Mouse (Mus musculus) hindbrain, postnatal 0 days (tissue): Measurements from ENCODE around the gene Gpx4. TPM values are rescaled to one million over a fixed set of nuclear protein-coding genes. Genes with fewer than 3 reads are reported as not detected.

ENCODE experiments used
- ATAC-seq: fragments of 200-750 bp; cut with Nextera tagmentation; 2 replicates; pipeline ENCODE4 v1.8.0; 2017; ENCODE audit warnings: mild to moderate bottlenecking, moderate TSS enrichment, moderate library complexity
- DNase-seq: peaks from one replicate; pipeline ENCODE4 v3.0.0-alpha.2; 2015; ENCODE audit warnings: low spot score
- H3K27ac ChIP-seq: fragments of 300-500 bp; sonication (generic); 2 replicates; pipeline ENCODE4 v1.5.1; 2014; ENCODE audit warnings: mild to moderate bottlenecking
- H3K27me3 ChIP-seq: fragments of 300-500 bp; sonication (generic); 2 replicates; pipeline ENCODE4 v1.6.1; 2014; ENCODE audit warnings: low read length, mixed read lengths; ENCODE audit not compliant: insufficient read depth
- H3K36me3 ChIP-seq: fragments of 300-500 bp; sonication (generic); 2 replicates; pipeline ENCODE4 v1.6.1; 2014; ENCODE audit warnings: low read length, mixed read lengths; ENCODE audit not compliant: insufficient read depth
- H3K4me1 ChIP-seq: fragments of 300-500 bp; sonication (generic); 2 replicates; pipeline ENCODE4 v1.6.1; 2014; ENCODE audit warnings: antibody characterized with exemption, low read length, mixed read lengths; ENCODE audit not compliant: insufficient read depth
- H3K4me2 ChIP-seq: fragments of 300-500 bp; sonication (generic); 2 replicates; pipeline ENCODE4 v1.6.1; 2014; ENCODE audit warnings: low read depth, mild to moderate bottlenecking, low read length, moderate library complexity, mixed read lengths
- H3K4me3 ChIP-seq: fragments of 300-500 bp; sonication (generic); 2 replicates; pipeline ENCODE4 v1.5.1; 2014; ENCODE audit warnings: low read length
- H3K9ac ChIP-seq: fragments of 300-500 bp; sonication (generic); replicated peaks from 2 replicates; pipeline ENCODE4 v1.6.1; 2014; ENCODE audit warnings: mild to moderate bottlenecking, low read length, moderate library complexity, mixed read lengths
- H3K9me3 ChIP-seq: fragments of 300-500 bp; sonication (generic); 2 replicates; pipeline ENCODE4 v1.6.1; 2016; ENCODE audit warnings: low read length, mixed read lengths
- CTCF ChIP-seq: IDR thresholded peaks from 2 replicates; pipeline ENCODE4 v1.5.1; 2016; ENCODE audit warnings: antibody characterized with exemption, control low read depth, low read depth
- WGBS: fragments of 180-500 bp; shearing (Covaris S2); extraction: QIAGEN DNeasy Blood & Tissue Kit; methylation state at CpG from one replicate; pipeline ENCODE4 v1.1.7; 2014; 5-methylcytosine and 5-hydroxymethylcytosine counted together
- polyA plus RNA-seq: library from polyadenylated mRNA; unstranded; fragments of >200 nt; fragmentation: Nextera tagmentation; extraction: Ambion mirVana; gene quantifications from 2 replicates; pipeline ENCODE4 v1.2.1, GENCODE M21; 2015
- total RNA-seq: library from RNA; depleted of rRNA; stranded (reverse); fragments of >200 nt; gene quantifications from 2 replicates; pipeline ENCODE4 v1.2.3, GENCODE M21; 2014

Gpx4 gene
- total and polyA plus RNA-seq, 2 experiments from 2014 or later = 379 to 757 TPM

DNA sequence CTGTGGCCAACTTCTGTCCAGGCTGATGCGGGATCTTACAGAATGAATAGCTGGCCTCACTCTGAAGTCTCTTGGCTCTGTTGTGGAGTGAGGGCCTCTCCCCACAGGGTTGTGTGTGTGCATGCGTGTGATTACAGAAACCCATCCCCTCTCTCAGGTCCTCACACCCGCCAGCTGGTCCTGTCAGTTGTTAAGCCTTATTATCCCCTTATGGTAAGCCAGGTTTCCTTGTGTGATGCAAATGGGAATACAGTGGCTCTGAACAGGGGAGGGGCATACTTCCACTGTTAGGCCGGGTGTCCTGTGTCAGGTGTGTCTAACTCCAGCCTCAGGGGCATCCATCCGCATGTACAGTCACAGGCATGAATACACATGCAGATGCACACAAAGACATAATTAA lies 1.2 kb upstream of the Gpx4 start:
- Histone ChIP-seq H3K27me3 (no peaks in the 10 kb centered on the region), H3K9ac (no peak overlapping the region), H3K27ac (no peak overlapping the region), H3K4me2 (no peak overlapping the region), H3K4me1 (no peaks in the 10 kb centered on the region), H3K4me3 (no peak overlapping the region), H3K36me3 (no peaks in the 10 kb centered on the region), H3K9me3 (no peaks in the 10 kb centered on the region)
- DNase-seq (no peak), ATAC-seq (no peak)
- WGBS = 64% methylated on average over 5 of the region's 5 CpGs
- no peak for TF ChIP-seq CTCF

DNA sequence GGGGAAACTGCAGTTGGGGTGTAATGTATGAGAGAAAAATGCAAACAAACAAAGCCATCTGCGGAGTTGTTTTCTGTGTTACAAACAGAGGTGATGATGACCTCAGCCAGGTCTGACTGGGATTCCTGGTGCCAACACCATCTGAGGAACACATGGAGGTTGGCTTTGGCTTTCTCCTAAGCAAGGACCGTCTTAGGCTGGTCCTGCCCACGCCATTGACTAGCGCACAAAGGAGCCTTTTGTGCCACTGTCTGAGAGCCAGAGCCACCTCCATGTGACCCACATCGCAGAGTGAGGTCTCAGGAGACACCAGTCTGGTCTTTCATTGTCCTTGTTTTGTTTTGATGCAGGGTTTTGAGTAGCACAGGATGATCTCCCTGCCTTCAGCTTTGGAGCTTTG lies 1.4 kb downstream of the Gpx4 start:
- DNase-seq = peak; percentile 23
- no peak for TF ChIP-seq CTCF
- Histone ChIP-seq H3K4me1 (no peaks in the 10 kb centered on the region), H3K9ac (no peak overlapping the region), H3K27me3 (no peaks in the 10 kb centered on the region), H3K9me3 (no peaks in the 10 kb centered on the region), H3K27ac (no peak overlapping the region; the same call in 1 of the 2 replicates), H3K4me3 (no peak overlapping the region), H3K4me2 (no peak overlapping the region), H3K36me3 (no peaks in the 10 kb centered on the region)
- 9% methylated on average over 5 of the region's 5 CpGs for WGBS
- no peak for ATAC-seq

DNA sequence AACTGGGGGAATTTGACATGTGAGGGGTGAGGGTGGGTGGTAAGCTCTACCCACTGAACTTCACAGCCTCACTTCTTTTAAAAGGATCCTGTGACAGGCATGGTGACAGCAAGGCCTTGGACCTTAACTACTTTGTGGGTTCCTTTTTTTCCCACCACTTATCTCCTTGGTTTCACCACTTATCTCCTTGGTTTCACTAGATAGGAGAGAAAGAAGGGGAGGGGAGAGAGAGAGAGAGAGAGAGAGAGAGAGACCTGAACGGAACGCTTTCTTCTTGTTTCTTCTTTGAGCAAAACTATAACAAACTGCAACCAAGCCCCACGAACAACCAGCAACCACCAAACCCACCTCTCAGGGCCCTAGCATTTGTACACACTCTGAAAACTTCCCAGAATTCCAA lies 1.9 kb downstream of the Gpx4 start:
- TF ChIP-seq CTCF = no peak
- DNase-seq (no peak), ATAC-seq (no peak)
- Histone ChIP-seq H3K9me3 (no peaks in the 10 kb centered on the region), H3K9ac (no peak overlapping the region), H3K4me3 (no peak overlapping the region), H3K27ac (no peak overlapping the region), H3K36me3 (no peaks in the 10 kb centered on the region), H3K27me3 (no peaks in the 10 kb centered on the region), H3K4me2 (no peak overlapping the region), H3K4me1 (no peaks in the 10 kb centered on the region)
- WGBS = 69% methylated on average over 3 of the region's 3 CpGs

DNA sequence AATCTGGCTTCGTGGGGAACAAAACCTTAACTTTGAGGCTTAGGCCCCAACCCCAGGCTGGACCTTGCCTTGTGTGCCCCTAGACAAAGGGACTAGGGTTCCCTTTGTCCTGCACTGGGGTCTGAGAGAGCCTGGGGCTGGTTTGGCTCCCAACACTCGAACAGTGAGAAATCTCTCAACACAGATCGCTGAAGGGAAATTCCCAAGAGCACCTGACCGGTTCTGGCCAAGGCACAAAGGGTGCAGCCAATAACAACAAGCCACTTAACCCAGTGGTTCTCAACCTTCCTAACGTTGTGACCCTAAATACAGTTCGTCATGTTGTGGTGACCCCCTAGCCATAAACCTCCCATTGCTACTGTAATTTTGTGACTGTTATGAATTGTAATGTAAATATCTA lies 3.3 kb downstream of the Gpx4 start:
- ATAC-seq (no peak), DNase-seq (no peak)
- no peaks in the 10 kb centered on the region for H3K27me3 ChIP-seq
- peaks cover 3% of the 10 kb centered on the region for H3K4me1 ChIP-seq
- H3K27ac ChIP-seq = no peak overlapping the region
- no peaks in the 10 kb centered on the region for H3K9me3 ChIP-seq
- no peak overlapping the region for H3K4me3 ChIP-seq
- TF ChIP-seq CTCF = no peak
- 21% methylated on average over 6 of the region's 6 CpGs for WGBS
- H3K36me3 ChIP-seq = no peaks in the 10 kb centered on the region
- no peak overlapping the region for H3K4me2 ChIP-seq
- H3K9ac ChIP-seq = no peak overlapping the region

DNA sequence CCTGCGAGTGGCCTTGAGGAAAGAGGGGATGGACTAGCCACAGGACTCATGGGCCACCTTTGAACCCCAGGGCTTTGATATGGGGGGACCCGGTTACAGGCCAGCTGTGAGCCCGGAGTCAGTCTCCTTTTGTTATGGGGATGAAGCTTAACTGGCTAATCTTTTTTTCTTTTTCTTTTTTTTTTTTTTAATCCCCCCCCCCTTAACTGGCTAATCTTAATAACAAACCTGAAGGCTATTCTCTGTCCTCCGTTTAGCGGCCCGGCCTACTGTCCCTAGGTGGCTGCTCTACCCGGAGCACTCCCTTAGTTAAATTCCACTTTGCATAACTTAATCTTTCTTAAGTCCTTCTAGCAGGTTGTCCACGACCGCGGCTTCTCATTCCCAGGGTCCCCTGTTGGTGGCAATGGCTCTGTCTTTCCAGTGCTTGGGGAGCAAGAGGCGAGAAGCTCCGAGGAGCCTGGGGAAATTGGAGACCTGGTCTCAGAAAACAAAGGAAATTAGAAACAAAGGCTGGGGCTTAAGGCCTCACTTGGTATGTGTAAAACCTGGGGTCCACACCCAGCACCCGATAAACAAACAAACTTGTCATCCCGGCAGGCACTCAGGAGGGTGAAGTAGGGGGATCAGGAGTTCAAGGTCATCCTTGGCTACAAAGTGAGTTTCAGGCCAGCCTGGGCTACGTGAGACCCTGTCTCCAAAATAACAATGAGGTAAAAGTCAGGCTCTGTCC lies 4.1 kb downstream of the Gpx4 start:
- Histone ChIP-seq H3K4me1 (peaks cover 8% of the 10 kb centered on the region), H3K36me3 (no peaks in the 10 kb centered on the region), H3K9me3 (no peaks in the 10 kb centered on the region), H3K4me2 (no peak overlapping the region), H3K27ac (peak overlapping the region; percentile 2; the same call in 1 of the 2 replicates), H3K27me3 (no peaks in the 10 kb centered on the region), H3K9ac (no peak overlapping the region), H3K4me3 (no peak overlapping the region)
- DNase-seq (no peak), ATAC-seq (no peak)
- whole genome bisulfite sequencing = 23% methylated on average over 15 of the region's 15 CpGs
- TF ChIP-seq CTCF = no peak

DNA sequence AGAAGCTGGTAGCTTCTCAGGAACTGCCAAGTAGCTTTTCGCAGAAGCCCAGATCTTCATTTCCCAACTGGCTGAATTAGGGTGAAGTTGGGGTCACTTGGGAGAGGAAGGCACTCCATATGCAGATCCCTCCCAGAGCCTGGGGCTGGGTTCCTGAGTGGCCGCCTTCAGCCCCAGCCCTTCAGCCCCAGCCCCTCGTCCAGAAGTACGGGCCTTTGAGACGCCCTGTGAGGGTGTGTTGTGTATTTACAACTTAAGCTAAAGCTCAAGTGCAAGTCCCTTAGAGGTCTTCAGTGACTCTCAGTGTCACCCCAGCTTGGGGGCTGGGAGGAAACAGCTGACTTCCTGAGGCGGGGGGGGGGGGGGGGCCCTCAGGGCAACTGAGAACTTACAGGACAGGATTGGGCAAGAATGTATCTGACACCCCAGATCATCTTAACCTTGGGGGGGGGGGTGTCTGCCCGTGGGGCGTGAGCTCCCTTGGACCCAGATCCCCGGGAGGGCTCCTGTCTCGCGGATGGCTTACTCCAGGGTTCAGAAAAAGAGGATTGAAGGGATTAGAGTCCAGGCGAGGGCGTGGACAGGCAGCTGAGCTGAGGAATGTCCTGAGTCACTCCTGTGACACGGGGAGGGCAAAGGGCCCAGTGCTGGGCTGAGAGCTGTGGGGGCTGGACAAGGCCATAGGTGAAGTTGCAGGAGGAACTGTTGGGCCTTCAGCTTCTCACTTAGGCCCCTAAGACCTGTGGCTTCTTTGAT lies 4.8 kb downstream of the Gpx4 start:
- peak overlapping the region; percentile 2; the same call in 1 of the 2 replicates for H3K27ac ChIP-seq
- ATAC-seq (no peak), DNase-seq (no peak)
- H3K4me3 ChIP-seq = no peak overlapping the region
- TF ChIP-seq CTCF = no peak
- no peak overlapping the region for H3K4me2 ChIP-seq
- H3K4me1 ChIP-seq = peaks cover 8% of the 10 kb centered on the region
- no peak overlapping the region for H3K9ac ChIP-seq
- peaks cover 6% of the 10 kb centered on the region; the same call in 1 of the 2 replicates for H3K36me3 ChIP-seq
- H3K9me3 ChIP-seq = no peaks in the 10 kb centered on the region
- no peaks in the 10 kb centered on the region for H3K27me3 ChIP-seq
- 45% methylated on average over 13 of the region's 14 CpGs for WGBS

DNA sequence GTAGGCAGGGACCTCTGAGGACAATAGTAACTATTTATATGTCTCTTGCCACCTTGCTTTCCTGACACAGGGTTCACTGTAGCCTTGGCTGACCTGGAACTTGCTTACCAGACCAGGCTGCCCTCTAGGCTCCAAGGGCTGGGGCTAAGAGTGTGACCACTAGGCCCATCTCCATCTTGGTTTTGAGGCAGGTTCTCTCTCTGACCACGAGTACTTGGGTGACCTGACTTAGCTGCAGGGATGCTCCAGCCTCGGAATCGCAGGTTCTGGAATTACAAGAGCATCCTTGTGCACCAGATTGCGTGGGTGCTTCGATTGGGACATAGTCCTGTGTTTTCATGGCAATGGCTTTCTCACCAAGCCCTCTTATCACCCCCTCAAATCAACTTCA lies 5.4 kb downstream of the Gpx4 start:
- no peak for TF ChIP-seq CTCF
- 82% methylated on average over 5 of the region's 5 CpGs for WGBS
- H3K9ac ChIP-seq = no peak overlapping the region
- DNase-seq (no peak), ATAC-seq (no peak)
- peaks cover 10% of the 10 kb centered on the region for H3K36me3 ChIP-seq
- H3K9me3 ChIP-seq = no peaks in the 10 kb centered on the region
- H3K4me1 ChIP-seq = peaks cover 8% of the 10 kb centered on the region
- no peak overlapping the region for H3K27ac ChIP-seq
- H3K4me3 ChIP-seq = no peak overlapping the region
- H3K27me3 ChIP-seq = no peaks in the 10 kb centered on the region
- H3K4me2 ChIP-seq = no peak overlapping the region
